Mouse (Mus musculus): ENCODE results near the gene Igfbp3.

Igfbp3 gene

GRCm38 (mm10) chr11:7160637-7161101 is 53.1 kb downstream of the Igfbp3 start:
- DNase-seq: peak; percentile 44 to 63

- no peak for DNase-seq
Observed at GRCm38 (mm10) chr11:7160146-7160545, 53.6 kb downstream of the Igfbp3 start.

- DNase-seq: no peak
Observed at GRCm38 (mm10) chr11:7158196-7158595, 55.5 kb downstream of the Igfbp3 start.

- no peak for DNase-seq
Observed at GRCm38 (mm10) chr11:7156427-7156826, 57.3 kb downstream of the Igfbp3 start.
